Mouse (Mus musculus) adrenal gland, adult (tissue): Measurements from ENCODE around the gene Anks1b.

ENCODE experiments used
- DNase-seq, 2 experiments: peaks; one replicate each; pipeline ENCODE4 v3.0.0; 2022 to 2023; ENCODE audit warnings: low spot score in 1 of 2; ENCODE audit not compliant: inconsistent age in 2 of 2

The Anks1b gene

DNA sequence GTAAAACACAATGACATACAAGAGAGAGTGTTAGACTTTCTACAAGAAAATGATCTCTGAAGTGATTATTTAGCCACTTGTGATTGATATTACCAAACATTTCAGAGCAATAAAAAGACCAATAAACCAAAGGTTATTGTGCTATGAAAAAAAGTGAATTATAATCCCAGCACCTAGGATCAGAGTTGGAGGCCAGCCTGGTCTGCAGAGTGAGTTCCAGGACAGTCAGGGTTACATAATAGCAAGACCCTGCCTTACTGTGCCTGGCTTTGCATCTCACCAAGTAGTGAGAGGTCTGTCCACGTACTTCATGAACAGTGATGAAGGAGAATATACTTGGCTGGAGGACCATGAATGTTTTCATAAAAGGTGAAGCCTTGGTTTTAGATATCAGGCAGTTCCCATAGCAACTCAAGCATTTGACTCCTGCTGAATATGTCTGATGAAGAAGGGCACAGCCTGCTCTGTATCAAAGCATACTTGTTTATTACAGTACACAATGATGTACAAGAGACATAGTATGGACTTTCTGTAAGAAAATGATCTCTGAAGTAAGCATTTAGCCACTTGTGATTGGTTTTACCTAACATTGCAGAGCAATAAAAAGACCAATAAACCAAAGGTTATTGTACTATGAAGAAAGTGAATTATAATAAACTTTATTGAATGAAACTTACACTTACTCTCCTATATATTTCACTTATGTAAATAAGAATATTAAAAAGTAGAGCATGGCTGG lies 484.0 kb downstream of the Anks1b start:
- no peak for DNase-seq

DNA sequence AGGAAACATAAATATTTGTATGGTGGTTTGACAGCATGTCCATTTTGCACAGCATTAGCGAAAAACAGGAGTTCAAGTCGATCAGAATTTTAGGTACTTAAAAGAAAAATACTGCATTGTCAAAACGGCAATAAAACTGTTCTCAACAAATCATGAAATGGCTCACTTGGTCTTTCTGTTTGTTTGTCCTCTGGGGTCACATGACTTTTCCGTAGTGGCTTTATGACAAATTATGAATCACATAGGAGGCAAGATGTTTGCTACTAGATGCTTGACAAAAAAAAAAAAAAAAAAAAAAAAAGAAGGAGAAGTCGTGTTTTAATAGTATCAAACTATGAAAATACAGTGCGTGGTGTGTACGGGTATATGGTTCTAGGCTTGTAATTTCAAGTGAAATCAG lies 495.7 kb downstream of the Anks1b start:
- no peak for DNase-seq

DNA sequence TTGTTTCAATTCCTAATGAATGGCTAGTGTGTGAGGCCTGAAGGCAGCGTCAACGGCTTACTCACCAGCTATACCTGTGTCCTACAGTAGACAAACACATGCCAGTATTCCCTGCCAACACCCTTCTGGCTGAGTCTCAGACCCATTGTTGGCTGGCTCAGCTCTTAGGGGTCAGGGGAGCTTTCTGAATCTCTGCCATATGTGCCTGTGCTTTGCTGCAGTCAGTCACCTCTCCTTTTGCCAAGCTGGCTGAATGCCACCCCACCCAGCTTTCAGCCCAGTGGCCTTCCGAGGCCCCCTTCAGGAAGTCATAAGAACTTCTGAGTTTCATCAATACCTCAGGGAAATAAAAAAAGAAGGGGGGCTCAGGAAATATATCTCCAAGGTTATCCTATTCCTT lies 497.4 kb downstream of the Anks1b start:
- peak in 1 of 2 experiments; percentile 43 for DNase-seq

DNA sequence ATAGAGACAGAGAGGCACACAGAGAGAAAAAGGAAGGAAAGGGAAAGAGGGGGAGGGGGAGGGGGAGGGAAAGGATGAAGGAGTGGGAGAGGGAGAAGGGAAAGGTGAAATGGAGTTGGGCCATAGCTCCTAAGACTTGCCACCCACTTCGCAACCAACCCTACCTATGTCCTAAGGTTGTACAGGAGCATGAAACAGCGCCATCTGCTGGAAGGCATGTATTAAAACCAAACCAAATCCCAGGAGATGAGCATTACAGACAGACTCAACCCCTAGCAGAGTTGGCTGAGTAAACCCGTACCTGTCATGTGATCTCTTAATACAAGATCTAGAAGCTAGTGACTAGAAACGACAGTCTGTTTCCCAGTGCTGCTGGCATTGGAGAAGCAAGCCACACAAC lies 500.2 kb downstream of the Anks1b start:
- DNase-seq: peak; percentile 9 to 65

DNA sequence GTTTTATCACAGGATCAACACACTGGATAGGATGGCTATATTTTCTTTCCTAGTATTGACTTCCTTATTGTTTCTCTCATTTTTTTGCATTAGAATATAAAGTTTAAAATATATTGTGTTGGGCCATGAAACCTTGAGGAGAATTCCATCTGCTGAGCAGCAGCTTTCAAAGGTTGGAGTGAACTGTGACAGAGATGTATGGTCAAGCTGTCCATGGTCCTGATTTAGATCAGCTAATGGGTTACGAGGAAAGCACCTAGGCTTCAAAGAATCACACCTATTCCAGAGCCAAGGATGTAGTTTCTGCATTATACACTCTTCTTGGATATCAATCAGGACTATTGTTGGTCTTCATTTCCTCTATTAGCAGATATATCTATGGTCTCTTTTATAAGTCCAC lies 503.3 kb downstream of the Anks1b start:
- no peak for DNase-seq

DNA sequence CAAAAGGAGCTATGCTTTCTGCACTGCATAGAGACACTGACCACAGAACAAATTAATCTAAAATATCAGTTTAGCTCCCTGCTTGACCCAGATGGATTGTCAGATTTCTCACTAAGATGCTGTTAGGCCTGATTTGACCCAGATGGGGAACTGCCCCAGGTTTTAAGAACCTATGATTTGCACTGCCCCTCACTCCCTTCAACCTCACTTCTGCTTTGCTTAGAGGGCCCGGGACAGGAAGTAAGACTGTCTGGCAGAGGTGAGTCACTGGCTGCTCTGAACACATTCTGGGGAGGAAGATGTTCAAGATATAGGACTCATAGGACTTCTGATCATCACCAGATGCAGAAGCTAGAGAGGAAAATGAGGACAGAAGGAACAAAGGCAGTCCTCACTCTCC lies 506.8 kb downstream of the Anks1b start:
- DNase-seq: no peak

DNA sequence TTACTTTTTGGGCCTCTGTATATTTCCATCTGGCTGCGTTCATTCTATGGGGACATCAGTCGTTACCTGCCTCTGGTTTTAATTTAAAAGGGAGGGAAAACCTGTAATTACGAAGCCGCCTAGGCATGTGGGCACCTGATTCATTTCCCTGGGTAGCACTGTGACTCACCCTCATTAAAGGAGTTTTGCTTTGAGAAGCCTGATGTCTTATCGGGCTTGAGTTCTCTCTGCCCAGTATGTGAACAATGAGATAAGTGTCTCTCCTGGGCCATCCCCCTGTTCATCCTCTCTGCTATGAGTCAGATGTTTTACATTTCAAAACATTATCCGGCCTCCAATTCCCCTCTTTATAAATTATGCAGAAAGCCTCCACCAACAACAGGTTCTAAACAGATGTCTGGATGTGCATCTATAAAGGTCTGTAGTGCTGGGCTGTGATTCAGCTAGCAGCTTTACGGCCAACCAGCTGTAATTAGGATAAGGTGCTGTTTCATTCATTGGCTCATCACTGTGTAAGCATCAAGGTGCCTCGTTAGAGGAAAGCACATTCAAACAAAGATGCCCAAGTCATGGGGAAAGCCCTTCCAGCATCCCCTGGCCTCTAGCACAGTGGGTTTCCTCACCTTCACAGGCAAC lies 507.5 kb downstream of the Anks1b start:
- DNase-seq: no peak

DNA sequence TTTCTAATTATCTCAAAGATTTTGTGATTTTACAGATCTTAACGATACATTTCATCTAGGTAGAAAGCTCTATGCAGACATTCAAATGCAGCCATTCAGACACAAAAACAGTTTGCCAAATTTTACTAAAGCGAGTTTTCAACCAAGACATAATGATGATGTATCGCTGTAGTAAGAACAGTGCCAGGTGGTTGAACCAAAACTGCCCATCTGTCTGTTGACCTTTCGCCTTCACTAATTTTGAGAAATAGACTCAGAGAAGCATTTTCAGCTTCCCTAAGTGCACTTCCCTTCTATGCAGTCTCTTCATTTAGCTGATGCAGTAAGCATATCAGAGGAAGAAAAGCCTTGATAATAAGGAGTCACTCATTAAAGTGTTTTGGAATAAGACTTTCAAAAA lies 527.1 kb downstream of the Anks1b start:
- no peak for DNase-seq

DNA sequence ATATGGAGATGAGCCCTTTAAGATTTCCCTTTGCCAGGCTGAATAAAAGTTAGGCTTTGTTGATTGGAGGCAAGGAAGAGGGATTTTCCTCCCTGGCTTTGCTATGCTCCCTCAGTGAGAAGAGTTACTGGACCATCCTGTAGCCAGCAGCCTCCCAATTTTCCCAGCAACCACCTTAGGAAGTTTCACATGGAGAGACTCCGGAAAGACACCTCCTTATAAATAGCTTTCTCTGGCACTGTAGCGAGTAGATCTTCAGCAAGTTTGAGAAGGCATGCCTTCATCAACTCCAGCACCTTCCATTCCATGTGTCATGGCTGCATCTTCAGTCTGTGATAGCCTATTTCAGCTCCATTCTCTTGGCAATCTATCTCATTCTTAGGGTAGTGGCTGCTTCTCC lies 535.2 kb downstream of the Anks1b start:
- no peak for DNase-seq

DNA sequence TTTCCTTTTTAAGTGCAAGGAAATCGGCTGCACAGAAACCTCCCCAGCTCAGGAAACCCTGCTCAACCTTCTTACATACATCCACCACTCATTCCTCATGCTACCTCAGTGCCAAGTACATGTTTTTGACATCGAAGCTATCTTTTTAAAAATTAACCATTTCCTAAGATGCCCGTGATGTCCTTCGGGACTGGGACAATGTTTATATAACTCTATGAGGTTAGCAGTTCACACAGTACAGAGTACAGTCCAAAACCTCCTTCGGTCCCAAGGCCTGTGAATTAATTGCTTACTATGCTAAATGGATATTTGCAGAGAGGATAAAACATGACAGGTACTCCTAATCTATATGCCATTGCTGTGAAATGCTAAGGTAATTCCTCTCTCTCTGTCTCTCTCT lies 558.2 kb downstream of the Anks1b start:
- DNase-seq: no peak

DNA sequence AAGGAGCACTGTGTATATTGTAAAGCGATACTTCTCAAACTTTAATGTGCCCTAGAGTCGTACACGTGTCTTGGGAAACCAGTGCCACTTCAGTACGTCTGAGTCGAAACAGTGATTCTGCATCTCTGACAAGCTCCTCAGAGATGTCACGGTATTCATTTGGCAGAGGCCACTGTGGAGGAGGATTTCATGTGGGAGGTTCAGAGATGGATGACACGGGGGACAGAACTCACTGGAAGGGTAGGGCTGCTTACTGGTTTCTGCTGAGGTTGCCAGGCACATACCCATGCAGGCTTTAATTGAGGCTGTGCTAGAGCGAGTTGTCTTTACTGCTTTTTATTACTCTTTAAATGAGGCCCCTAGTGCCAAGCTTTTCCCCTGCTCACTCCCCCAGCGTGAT lies 558.7 kb downstream of the Anks1b start:
- no peak for DNase-seq

DNA sequence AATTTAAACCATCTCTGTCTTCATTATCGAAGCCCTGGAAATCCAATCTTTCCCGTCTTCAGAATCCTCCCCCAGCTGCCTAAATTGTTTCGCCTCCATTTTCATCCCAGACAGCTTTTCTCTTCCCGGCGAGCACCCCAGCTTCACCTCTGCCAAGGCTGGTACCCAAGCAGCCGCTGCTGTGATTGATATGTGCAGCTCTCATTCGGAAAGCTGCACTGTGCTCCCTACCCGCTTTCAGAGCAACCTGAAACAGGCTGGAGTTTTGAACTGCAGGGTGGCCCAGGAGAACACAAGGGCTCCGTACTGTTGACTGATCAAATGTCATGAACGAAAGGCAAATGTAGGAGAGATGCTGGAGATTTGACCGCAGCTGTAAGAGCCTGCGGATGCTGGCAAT lies 559.2 kb downstream of the Anks1b start:
- no peak for DNase-seq

DNA sequence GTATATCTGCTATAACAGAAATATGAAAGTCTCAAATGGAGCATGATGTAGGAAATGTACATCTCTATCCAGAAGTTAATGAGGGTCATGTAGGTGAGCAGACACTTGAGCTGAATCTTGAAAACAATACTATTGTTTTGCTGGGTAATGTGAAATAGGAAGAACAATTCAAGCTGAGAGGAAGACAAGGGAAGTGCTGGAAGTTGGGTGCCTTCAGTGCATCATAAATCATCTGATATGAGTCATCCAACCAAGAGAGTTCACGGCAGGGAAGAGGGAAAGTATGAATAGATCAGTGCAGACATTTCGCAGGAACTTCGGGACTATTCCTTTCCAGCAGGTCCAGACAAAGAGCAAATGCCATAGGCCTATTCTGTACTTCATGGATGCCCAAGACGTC lies 567.7 kb downstream of the Anks1b start:
- DNase-seq: peak; percentile 12 to 66

DNA sequence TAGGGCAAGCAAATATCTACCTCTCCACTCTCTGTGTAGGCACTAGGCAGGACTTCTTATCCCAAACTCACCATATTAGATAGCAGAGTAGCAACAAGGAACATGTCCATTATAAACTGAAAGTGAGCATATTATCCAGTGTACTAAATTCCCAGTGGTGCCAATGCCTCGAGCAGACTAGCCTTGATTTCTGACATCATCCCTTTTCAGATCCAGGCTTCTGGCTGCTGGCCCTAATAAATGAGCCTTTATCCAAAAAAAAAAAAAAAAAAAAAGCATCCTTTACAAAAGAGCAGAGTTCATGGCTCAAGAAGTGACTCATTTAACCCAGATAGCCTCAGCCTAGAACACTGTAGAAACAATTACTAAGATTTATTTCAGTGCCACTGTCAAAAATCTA lies 568.3 kb downstream of the Anks1b start:
- DNase-seq: peak; percentile 38 to 74

DNA sequence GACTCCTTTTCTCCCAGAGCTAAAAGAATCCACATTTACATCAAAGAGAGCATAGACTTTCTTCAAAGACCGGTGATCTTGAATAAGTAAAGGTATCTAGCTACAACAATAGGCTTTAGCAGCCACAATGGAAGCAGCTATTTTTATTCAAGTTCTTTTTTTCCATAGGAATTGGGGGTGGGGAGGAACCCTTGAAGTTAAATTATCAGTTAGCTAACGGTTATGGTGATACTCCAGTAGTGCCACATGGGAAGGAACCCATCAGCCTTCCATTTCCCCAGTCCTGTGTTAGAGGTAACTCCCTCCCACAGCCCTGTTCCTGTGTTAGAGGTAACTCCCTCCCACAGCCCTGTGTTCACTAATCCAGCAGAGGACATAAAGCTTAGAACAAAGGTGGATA lies 591.6 kb downstream of the Anks1b start:
- DNase-seq: no peak

DNA sequence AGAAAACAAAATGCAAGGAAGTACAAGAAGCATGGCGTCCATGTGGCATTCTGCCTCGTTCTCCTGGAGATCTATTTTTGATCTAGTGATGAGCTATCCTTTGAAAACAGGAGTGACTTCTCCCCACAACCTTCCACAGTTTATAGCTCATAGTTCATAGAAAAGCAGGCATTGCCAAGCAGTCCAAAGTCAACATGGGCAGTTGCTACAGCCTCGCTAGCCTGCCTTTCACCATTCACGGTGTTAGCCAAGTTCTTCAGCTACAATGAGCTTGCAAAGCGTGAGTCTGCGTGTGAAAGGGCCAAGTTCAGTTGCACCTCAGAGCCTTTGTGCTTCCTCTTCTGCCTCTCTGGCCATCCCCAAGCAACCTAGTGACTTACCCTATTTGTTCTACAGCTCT lies 592.1 kb downstream of the Anks1b start:
- no peak for DNase-seq

DNA sequence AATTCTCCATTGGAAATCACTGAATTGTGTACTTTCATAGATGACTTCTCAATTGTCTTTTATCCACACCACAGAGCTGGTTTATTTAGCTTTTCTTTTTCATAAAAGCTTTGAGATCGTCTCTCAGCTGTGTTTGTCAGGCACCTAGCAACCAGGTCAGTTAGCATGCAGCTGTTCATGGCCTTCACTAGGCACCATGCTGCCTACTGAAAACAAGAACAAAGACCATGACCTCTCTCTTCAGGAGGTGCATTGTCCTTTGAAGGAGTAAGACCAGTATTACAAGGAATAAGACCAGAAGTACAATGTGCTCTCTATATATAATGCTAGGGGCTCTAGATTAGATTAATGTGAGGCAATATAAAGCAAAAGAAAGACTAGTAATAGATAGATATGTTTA lies 594.2 kb downstream of the Anks1b start:
- DNase-seq: no peak

DNA sequence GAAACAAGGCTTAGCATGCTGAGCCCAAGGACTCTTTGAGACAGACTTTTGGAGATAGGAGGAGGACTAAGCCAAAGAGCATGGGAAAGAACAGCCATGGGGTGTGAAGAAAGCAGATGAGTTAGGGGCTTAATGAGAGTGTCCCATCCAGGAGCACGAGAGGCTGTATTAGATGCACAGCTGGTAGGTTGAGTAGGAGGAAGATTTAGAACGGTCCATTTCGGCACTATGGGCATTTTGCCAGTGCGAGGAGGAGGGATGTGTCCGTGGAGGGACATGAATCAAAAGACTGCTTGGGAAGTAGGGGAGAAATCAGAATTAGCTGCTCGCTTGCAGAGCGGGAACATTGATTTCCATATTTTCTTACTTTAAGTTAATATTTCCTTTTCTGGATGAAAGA lies 620.1 kb downstream of the Anks1b start:
- DNase-seq: peak; percentile 12 to 62

DNA sequence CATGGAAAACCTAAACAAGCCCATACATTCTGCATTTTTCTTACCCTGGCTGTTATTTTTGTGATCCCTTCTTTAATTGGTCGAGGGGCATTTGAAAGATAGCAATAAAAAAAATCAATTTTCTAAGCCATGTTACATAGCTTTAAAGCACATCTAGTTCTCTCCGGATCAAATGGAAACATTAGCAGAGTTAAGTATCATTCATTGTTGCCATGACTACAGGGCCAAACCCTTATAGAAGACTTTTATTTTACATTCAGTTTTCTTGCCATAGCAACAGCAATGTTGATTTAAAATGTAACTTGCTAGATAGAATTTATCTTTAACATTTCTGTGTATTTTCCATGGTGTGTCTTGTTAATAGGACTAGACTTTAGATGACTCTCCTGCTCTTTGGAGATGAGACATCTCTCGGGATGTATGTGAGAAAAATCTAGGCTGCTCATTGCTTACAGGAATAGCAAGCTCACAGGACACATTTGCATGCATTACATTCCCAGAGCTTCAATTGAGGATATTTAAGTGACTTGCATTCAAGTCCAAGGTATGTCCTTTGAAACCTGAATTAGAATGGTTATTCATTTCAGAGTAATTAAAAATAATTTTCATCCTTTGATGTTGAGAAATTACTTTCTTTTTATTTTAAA lies 620.8 kb downstream of the Anks1b start:
- DNase-seq: no peak

DNA sequence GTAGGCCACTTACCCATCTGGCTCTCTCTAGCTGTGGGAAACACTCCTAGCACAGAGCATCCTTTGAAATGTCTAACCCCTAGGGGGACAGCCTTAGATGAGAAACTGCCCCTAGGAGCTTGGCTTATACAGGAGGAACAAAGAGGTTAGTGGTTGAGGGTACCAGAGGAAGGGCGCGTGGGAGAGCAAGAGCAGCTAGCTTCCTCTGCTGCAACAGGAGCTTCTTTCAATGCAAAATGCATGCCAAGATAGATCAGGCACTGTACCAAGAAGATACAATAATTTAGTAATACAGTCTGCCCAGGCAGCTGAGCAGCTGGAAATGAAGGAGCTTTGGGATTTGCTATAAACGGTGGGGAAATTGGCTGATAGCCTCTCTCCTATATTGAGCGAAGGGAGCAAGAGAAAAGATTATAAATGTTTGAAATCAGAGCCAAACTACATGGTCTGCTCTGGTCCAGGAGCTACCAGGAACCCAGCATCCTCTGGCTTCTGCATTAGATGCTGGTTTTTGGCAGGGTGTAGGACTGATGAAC lies 621.7 kb downstream of the Anks1b start:
- DNase-seq: no peak

DNA sequence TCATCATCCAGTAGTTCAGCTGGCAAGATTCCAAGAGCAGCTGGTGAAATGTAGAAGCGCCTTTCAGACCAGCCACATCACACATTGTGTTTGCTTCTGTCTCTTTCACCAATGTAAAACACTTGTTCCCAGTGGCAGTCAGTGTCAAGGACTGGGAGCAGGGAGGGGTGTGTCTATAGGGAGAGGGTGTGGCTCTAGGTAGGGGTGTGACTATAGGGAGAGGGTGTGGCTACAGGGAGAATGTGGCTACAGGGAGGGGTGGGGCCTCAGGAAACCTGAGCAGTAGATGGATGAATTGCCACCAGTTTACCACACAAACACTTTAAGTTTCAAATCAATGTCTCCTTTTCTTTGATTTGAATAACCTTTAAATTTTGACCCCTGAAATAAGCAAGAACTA lies 634.3 kb downstream of the Anks1b start:
- no peak for DNase-seq

DNA sequence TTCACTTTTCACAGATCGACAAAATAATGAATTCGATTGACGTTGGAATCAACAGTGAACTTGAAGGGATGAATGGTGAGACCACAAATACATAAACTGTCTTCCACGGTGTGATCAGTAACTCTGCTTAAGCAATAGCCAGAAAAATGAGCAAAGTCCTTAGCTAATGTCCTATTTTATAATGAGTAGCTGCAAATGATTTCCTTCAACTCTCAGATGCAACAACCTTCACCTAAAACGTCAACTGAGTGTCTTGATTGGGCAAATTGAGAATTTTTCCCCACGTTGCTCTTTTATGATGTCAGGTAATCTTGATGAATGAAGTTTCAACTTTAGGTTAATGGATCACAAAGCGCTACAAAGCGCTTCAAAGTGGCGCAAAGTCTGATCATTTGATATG lies 639.5 kb downstream of the Anks1b start:
- no peak for DNase-seq
